Mouse (Mus musculus): ENCODE data around the gene Nfic.

- TF ChIP-seq POLR2A (IDR thresholded peaks at IDR 0.05; ENCODE audit: insufficient read depth, low read length) = no peak
- no peak for TF ChIP-seq CTCF (IDR thresholded peaks at IDR 0.05; ENCODE audit: low read depth, low read length)
Observed at GRCm38 (mm10) chr10:81365073-81365472, 90.4 kb downstream of the Nfic start.

Data from ES-Bruce4 (cell line).